Mouse (Mus musculus): ENCODE results near the gene Hrg.
"Not testable (repeated sequence)": the region's sequence is repeated elsewhere in the genome, so short reads cannot be mapped to it uniquely, and the experiment has no call there.

GRCm38 (mm10) chr16:22941825-22942476 is 8.9 kb upstream of the Hrg start:
- not testable (repeated sequence) for TF ChIP-seq GATA1 (IDR thresholded peaks at IDR 0.05; ENCODE audit: borderline replicate concordance, low read length); FLI1 (IDR thresholded peaks at IDR 0.05; ENCODE audit: low read length)

Measured in megakaryocyte, embryonic 14.5 days (primary cell).